ENCODE assay signal across 24 mouse cellular contexts in genomic region chr16:31313611-31314010, GRCm38 (mm10). TPM values are rescaled to one million over a fixed set of nuclear protein-coding genes. Genes with fewer than 3 reads are reported as not detected.
DNase-seq lines count a peak whose midpoint lies in the region; ATAC-seq and TF ChIP-seq lines count a peak whose summit lies in the region.
"Had no signal": no experiment of that assay in that cellular context is flagged by ENCODE, and none has a peak within 500 bp of the region (broad histone marks: within the 10 kb centered on the region; RNA-seq: fewer than 3 reads in every experiment).

No protein-coding gene starts in this region.

- no peaks in the 10 kb centered on the region for H3K36me3 ChIP-seq in embryonic facial prominence, embryonic 11.5 days (replicated peaks; ENCODE audit: control insufficient read depth, insufficient read depth, low read depth, low read length)
- H3K36me3 ChIP-seq in limb, embryonic 10.5 days = no peaks in the 10 kb centered on the region
- no peaks in the 10 kb centered on the region for H3K36me3 ChIP-seq in myocyte (ENCODE audit: control insufficient read depth, insufficient read depth)
- H3K36me3 ChIP-seq in liver, embryonic 12.5 days = no peaks in the 10 kb centered on the region
- H3K36me3 ChIP-seq: heart, embryonic 12.5 days; neural tube, embryonic 15.5 days had no signal

- no peak overlapping the region for H3ac ChIP-seq in myocyte (ENCODE audit: control insufficient read depth, insufficient read length)

- no peak for TF ChIP-seq POLR2A in myocyte (IDR thresholded peaks at IDR 0.05; ENCODE audit: insufficient read length, low read depth)

- peaks cover 2% of the 10 kb centered on the region; the same call in 1 of the 2 replicates for H3K4me1 ChIP-seq in embryonic facial prominence, embryonic 11.5 days (ENCODE audit: control insufficient read depth, insufficient read depth, low read length)
- peaks cover 41% of the 10 kb centered on the region for H3K4me1 ChIP-seq in limb, embryonic 10.5 days
- H3K4me1 ChIP-seq in liver, embryonic 12.5 days = no peaks in the 10 kb centered on the region

- no peaks in the 10 kb centered on the region for H3K9me3 ChIP-seq in embryonic facial prominence, embryonic 11.5 days (replicated peaks; ENCODE audit: control insufficient read depth, low read length)
- H3K9me3 ChIP-seq in limb, embryonic 10.5 days (replicated peaks) = no peaks in the 10 kb centered on the region
- no peaks in the 10 kb centered on the region for H3K9me3 ChIP-seq in liver, embryonic 12.5 days (replicated peaks)
- H3K9me3 ChIP-seq: heart, embryonic 12.5 days; neural tube, embryonic 15.5 days had no signal

- peak overlapping the region; percentile 82 for H3K27ac ChIP-seq in layer of hippocampus, adult 2 months
- H3K27ac ChIP-seq in embryonic facial prominence, embryonic 11.5 days (replicated peaks; ENCODE audit: low read depth, low read length) = no peak overlapping the region
- H3K27ac ChIP-seq in limb, embryonic 10.5 days = peak overlapping the region; percentile 80
- no peak overlapping the region for H3K27ac ChIP-seq in liver, embryonic 12.5 days
- H3K27ac ChIP-seq: kidney, postnatal 0 days had no signal

- no peak overlapping the region for H3K4me2 ChIP-seq in embryonic facial prominence, embryonic 11.5 days (ENCODE audit: low read depth, low read length)
- H3K4me2 ChIP-seq in myocyte (ENCODE audit: low read depth) = peak overlapping the region; percentile 26
- H3K4me2 ChIP-seq in liver, embryonic 12.5 days = no peak overlapping the region
- H3K4me2 ChIP-seq: heart, embryonic 12.5 days; neural tube, embryonic 15.5 days had no signal

- no peak for ATAC-seq in embryonic facial prominence, embryonic 11.5 days (replicated peaks; ENCODE audit: insufficient number of reproducible peaks, low FRiP score, low TSS enrichment, low read depth)
- ATAC-seq in liver, embryonic 12.5 days = no peak
- ATAC-seq: forebrain, postnatal 0 days; hindbrain, embryonic 16.5 days; liver, postnatal 0 days had no signal

- no peak for TF ChIP-seq CTCF in layer of hippocampus, adult 2 months (conservative IDR thresholded peaks at IDR 0.05)

- no peaks in the 10 kb centered on the region for H3K27me3 ChIP-seq in embryonic facial prominence, embryonic 11.5 days (ENCODE audit: control insufficient read depth, insufficient read depth, low read length)
- no peaks in the 10 kb centered on the region for H3K27me3 ChIP-seq in limb, embryonic 10.5 days (ENCODE audit: low read depth, poor library complexity, severe bottlenecking)
- no peaks in the 10 kb centered on the region for H3K27me3 ChIP-seq in myocyte (ENCODE audit: control insufficient read depth, insufficient read depth, insufficient read length)
- no peaks in the 10 kb centered on the region for H3K27me3 ChIP-seq in liver, embryonic 12.5 days (replicated peaks)
- H3K27me3 ChIP-seq: heart, embryonic 12.5 days; neural tube, embryonic 15.5 days had no signal

- no peak for DNase-seq in layer of hippocampus, adult 2 months (ENCODE audit: low spot score in 2 of 2)
- DNase-seq in layer of hippocampus, postnatal 36 days = no peak
- DNase-seq in embryonic facial prominence, embryonic 11.5 days (ENCODE audit: low spot score) = peak; percentile 79
- DNase-seq in limb, embryonic 10.5 days (ENCODE audit: low spot score) = peak; percentile 69
- DNase-seq in adrenal gland, postnatal 36 days = no peak
- DNase-seq: cerebellum, adult 9-10 months; forebrain, postnatal 0 days; heart, postnatal 14 days; kidney, adult 18-20 months; liver; liver, postnatal 0 days; lung, postnatal 10 days; midbrain, embryonic 14.5 days; retina, postnatal 1 day; right cerebral cortex, postnatal 4 days had no signal

- H3K4me3 ChIP-seq in layer of hippocampus, adult 2 months = peak overlapping the region; percentile 17
- H3K4me3 ChIP-seq in embryonic facial prominence, embryonic 11.5 days (ENCODE audit: low read depth, low read length) = no peak overlapping the region
- no peak overlapping the region for H3K4me3 ChIP-seq in limb, embryonic 10.5 days
- H3K4me3 ChIP-seq in myocyte = no peak overlapping the region
- H3K4me3 ChIP-seq in liver, embryonic 12.5 days = no peak overlapping the region
- H3K4me3 ChIP-seq: heart, embryonic 12.5 days; neural tube, embryonic 15.5 days had no signal

- no peaks in the 10 kb centered on the region for H3K79me2 ChIP-seq in myocyte (ENCODE audit: control insufficient read depth, insufficient read depth)

- no peak overlapping the region for H3K9ac ChIP-seq in embryonic facial prominence, embryonic 11.5 days (replicated peaks; ENCODE audit: low read length)
- H3K9ac ChIP-seq in liver, embryonic 12.5 days = no peak overlapping the region
- H3K9ac ChIP-seq: forebrain, postnatal 0 days; heart, embryonic 12.5 days; liver, postnatal 0 days; neural tube, embryonic 15.5 days had no signal

- 18% methylated on average over 2 of the region's 2 CpGs for WGBS in embryonic facial prominence, embryonic 11.5 days
- 17% methylated on average over 2 of the region's 2 CpGs for WGBS in limb, embryonic 10.5 days
- WGBS in liver, embryonic 12.5 days (ENCODE audit: insufficient replicate concordance) = 64% methylated on average over 2 of the region's 2 CpGs

TF ChIP-seq in myocyte, 11 proteins besides CTCF, POLR2A, EP300 and RAD21:
- no peak for TF ChIP-seq USF1 (IDR thresholded peaks at IDR 0.05; ENCODE audit: low read depth)
- no peak for TF ChIP-seq TCF3 (IDR thresholded peaks at IDR 0.05; ENCODE audit: insufficient read length, low read depth)
- no peak for TF ChIP-seq E2F4 (IDR thresholded peaks at IDR 0.05; ENCODE audit: insufficient read depth)
- no peak for TF ChIP-seq MYOD1 (IDR thresholded peaks at IDR 0.05; ENCODE audit: control insufficient read depth in 1 of 3, insufficient read length in 2 of 3, low read depth in 2 of 3)
- TF ChIP-seq POLR2AphosphoS2 (IDR thresholded peaks at IDR 0.05; ENCODE audit: insufficient read length, low read depth) = no peak
- no peak for TF ChIP-seq MYOG (IDR thresholded peaks at IDR 0.05; ENCODE audit: control insufficient read depth in 1 of 3, insufficient read depth in 1 of 3, insufficient read length in 2 of 3, low read depth in 2 of 3)
- TF ChIP-seq MAX (IDR thresholded peaks at IDR 0.05; ENCODE audit: low read depth) = no peak
- no peak for TF ChIP-seq TCF12 (IDR thresholded peaks at IDR 0.05; ENCODE audit: insufficient read depth, poor library complexity, severe bottlenecking)
TF ChIP-seq in myocyte: peak in this region for 0.

RNA-seq across cellular contexts. Expression of gene Apod, which starts 1.0 kb away (rescaled TPM):
- total RNA-seq in layer of hippocampus, adult 2 months (2021) = 100 to 1,000 TPM; 107 to 123 TPM
- 100 to 1,000 TPM; 103 to 127 TPM for total RNA-seq in layer of hippocampus, postnatal 36 days (2021)
- 13.2 and 13.5 TPM in 2 replicates for polyA plus RNA-seq in embryonic facial prominence, embryonic 11.5 days (2014; fragmentation: Nextera tagmentation; extraction: Ambion mirVana)
- polyA plus RNA-seq in limb, embryonic 10.5 days (2016; fragmentation: Nextera tagmentation; extraction: Ambion mirVana) = 5.9 and 6.5 TPM in 2 replicates
- polyA plus RNA-seq in myocyte (2012; fragmentation: generic; extraction: Trizol) = 1.2 TPM
- 1 to 10 TPM; 4.7 to 4.9 TPM for total RNA-seq in adrenal gland, postnatal 36 days (2021)
- not detected in 2 replicates for polyA plus RNA-seq in liver, embryonic 12.5 days (2016; fragmentation: Nextera tagmentation; extraction: Ambion mirVana)
- total RNA-seq: common myeloid progenitor, adult 5-6 weeks; granulocyte monocyte progenitor cell, adult 5-6 weeks; megakaryocyte progenitor cell, adult 5-6 weeks had no signal

RNA-seq across cellular contexts. Expression of gene Ppp1r2, which starts 38.5 kb away (rescaled TPM):
- total RNA-seq in layer of hippocampus, adult 2 months (2021) = 10 to 100 TPM; 93.3 to 98.1 TPM
- total RNA-seq in layer of hippocampus, postnatal 36 days (2021) = 10 to 100 TPM; 92.4 to 97.8 TPM
- 89.5 and 98.4 TPM in 2 replicates for polyA plus RNA-seq in embryonic facial prominence, embryonic 11.5 days (2014; fragmentation: Nextera tagmentation; extraction: Ambion mirVana)
- 84.6 and 89.8 TPM in 2 replicates for polyA plus RNA-seq in limb, embryonic 10.5 days (2016; fragmentation: Nextera tagmentation; extraction: Ambion mirVana)
- polyA plus RNA-seq in myocyte (2012; fragmentation: generic; extraction: Trizol) = 35.7 TPM
- 10 to 100 TPM; 76.2 to 76.3 TPM for total RNA-seq in adrenal gland, postnatal 36 days (2021)
- 48.4 and 49.9 TPM in 2 replicates for polyA plus RNA-seq in liver, embryonic 12.5 days (2016; fragmentation: Nextera tagmentation; extraction: Ambion mirVana)

Comparison
In these comparisons a context has a peak if more than half of its experiments do, and no peak if none do; other contexts are left out.
1. DNase-seq: peak in embryonic facial prominence, embryonic 11.5 days (single experiment) and limb, embryonic 10.5 days (single experiment); none in layer of hippocampus, adult 2 months (0 of 2), layer of hippocampus, postnatal 36 days (0 of 2) and adrenal gland, postnatal 36 days (0 of 2).
2. H3K27ac ChIP-seq: peak in layer of hippocampus, adult 2 months (single experiment) and limb, embryonic 10.5 days (single experiment); none in embryonic facial prominence, embryonic 11.5 days (single experiment) and liver, embryonic 12.5 days (single experiment).